Mouse (Mus musculus): Measurements from ENCODE around the gene Rras2. TPM values are rescaled to one million over a fixed set of nuclear protein-coding genes. Genes with fewer than 3 reads are reported as not detected.

Gene Rras2
- total RNA-seq (2021) (10 to 100 TPM; 27.5 TPM), polyA plus RNA-seq (2012; rRNA removed) (14.8 and 24.6 TPM in 2 replicates)
- long read RNA-seq, transcript Rras2-201 (6 exons, 2,275 nt), result major isoform, 22 of 26 reads
- long read RNA-seq, partial matches to known transcripts, result 2 of 26 reads
- long read RNA-seq, other reads (novel, unspliced or antisense), result 2 of 26 reads

DNA sequence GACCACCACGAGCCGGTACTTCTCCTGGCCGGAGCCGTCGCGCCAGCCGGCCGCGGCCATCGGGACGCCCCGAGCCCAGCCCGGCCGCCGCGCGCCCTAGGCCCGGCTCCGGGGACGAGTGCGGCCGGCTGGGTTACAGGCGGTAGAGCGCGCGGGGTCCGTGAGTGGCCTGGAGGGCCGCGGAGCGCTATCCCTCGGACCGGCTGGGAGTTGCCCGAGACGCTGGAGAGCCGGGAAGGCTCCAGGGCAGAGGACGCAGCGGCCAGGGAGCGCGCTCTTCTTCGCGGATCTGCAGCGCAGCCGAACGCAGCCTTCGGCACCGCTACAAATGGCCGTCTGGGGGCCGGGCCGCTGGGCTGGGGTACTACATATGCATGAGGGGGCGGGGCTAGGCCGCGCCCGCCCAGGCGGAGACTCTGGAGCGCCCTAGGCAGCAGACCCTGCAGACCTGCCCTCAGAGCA, at the start of gene Rras2:
TSS of gene Rras2 (minus strand) at position 338 of the 462 bp plus-strand sequence.
- DNase-seq, result peak; percentile 94

DNA sequence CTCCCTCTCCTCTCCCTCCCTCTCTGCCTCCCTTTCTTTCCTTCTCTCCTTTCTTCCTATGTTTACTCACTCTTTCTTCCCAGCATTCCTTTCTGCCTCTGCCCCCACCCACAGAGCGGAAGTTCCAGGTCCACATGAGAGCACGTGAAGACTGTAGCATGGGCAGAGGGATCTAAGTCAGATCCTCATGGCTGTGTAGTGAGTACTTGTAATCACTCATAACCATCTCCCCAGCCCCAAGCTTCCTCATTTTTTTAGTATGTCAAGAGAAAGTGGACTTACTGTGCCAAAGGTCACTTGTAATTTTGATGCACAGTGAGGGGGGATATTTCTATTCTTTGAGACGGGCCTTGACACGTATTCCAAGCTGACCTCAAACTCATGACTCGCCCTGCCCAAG, 45.4 kb upstream of the Rras2 start:
- DNase-seq, result no peak

DNA sequence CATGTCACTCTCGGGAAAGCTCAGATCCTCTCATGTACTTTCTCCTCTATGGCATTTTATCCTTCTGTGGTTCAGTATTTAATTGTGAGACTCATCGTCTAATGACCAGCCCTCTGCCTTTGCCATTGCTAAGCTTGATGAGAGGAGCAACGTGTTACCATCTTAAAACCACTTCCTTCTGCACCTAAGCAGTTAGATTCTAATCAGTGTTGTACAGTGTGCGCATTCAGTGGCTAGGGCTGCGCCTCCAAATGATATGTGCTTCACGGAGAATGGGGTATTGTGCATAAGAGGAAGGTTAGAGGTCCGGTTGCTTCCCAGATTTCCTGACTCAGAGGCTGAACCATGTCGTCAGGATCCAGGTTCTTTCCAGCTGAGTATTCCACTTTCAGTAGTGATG, 43.5 kb upstream of the Rras2 start:
- DNase-seq, result no peak

- DNase-seq, result no peak
Observed at GRCm38 (mm10) chr7:114157716-114158278, 40.2 kb upstream of the Rras2 start.

- DNase-seq, result no peak
Observed at GRCm38 (mm10) chr7:114156364-114156763, 38.8 kb upstream of the Rras2 start.

DNA sequence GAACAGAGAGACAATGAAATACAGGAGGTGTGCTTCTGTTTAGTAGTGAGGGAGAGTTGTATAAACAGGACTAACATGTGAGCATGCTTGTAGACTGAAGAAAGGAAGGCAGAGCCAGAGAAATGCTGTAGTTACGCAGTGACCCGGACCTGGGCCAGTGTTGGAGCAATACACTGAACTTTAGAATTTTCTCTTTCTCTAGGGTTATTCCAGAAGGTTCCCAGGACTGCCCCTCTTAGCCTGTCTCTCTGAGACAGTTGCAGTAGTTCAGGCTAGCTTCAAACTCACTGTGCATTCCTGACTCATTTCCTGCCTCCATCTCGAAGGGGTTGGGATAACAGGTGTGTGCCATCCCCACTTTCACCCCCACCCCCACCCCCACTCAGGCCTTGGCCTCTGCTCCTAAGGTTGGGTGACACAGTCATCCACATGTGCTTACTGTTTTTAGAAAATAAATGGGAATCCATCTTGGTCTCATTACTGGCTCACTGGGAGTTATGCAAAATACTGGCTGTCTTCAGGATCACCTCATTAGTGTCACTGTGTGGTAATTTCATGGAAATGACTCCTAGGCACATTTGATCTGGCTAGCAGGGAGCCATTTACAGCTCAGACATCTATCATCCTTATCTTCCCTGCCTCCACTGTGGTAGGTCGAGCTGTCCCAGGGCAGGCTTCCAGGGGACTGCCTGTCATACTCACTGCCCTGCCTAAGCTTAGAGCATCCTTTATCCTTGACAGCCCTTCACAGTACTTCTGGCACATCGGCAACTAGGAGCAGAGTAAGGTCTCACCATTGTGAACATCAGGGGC, 37.7 kb upstream of the Rras2 start:
- peak; percentile 64 for DNase-seq

DNA sequence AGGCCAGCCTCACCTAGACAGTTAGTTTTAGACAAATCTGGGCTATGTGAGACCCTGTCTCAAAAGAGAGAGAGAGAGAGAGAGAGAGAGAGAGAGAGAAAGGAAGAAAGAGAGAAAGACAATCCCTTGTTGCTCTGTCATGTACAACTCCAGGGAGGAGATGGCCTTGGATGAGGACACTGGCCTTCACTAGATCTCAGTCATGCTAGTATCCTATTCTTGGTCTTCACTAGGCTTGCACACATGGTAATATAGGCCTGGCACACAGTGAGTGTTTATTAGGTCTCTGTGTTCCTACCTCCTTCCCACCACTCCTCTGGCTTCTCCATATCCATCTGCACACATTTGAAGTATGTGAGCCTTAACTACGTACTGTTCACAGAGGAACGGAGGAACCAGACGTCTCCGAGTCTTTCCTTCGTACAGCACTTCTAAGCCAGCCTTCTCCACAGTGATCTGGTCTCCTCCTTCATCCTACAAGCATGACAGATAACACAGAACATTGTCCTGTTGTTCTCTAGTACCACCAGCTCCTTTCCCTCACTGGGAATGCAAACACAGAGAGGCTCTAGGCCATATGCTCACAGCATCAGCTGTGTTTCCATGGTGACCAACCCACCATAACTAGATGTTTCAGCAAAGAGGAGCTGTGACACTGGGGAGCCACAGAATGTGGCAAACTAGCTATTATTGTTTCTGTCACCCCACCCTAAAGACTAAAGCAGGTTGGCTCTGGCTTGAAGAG, 33.6 kb upstream of the Rras2 start:
- peak; percentile 27 for DNase-seq

DNA sequence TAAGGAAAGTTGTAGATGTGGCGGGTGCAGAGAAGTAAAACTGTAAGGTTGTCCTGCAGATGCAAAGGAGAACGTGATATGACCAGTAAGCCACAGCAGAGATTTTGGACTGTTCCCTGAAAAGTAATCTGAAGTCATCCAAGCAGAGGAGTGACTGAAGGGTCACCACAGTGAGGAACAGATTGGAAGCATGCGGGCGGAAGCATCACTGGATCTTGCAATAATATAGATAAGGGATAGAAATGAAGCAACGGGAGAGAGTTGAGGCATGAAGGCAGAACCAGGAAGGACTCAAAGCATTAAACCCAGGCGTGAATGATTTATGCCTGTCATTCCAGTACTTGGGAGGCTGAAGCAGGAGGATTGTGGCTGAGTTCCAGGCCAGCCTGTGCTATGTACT, 32.0 kb upstream of the Rras2 start:
- no peak for DNase-seq

DNA sequence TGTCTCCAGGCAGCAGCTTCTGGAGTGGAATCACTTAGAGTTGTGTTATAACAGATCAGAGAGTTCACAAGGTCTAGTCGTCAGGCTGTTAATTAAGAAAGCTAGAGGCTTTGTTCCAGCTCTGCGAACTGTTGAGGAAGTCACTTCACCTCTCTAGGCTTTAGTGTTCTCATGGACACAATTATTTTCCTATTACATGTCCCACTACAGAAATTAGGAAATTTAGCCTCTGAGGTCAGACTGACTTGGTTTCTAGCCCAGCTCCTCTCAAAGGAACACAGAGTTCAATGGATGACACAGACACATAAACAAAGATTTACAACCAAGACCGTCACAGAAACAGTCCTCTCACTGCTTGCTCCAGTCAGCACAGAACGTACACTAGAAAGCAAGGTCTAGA, 31.6 kb upstream of the Rras2 start:
- peak; percentile 36 for DNase-seq

DNA sequence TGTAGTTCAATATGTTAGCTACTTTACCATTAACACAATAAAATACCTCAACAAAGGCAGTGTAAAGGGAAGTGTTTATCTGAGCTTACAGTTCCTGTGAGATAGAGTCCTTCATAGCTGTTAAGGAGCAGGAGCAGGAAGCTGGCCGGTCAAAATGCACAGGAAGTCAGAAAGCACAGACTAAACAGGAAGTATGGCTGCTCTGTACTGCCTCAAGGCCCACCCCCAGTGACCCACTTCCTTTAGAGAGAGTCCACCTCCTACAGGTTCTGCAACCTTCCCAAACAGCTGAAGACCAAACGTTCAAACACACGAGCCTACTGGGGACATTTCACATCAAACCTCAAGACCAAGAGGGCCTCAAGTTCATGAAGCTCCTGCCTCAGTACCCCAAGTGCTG, 28.3 kb upstream of the Rras2 start:
- DNase-seq, result no peak

GRCm38 (mm10) chr7:114142151-114142798, 24.7 kb upstream of the Rras2 start:
- no peak for DNase-seq

- DNase-seq, result no peak
Observed at GRCm38 (mm10) chr7:114140026-114140425, 22.4 kb upstream of the Rras2 start.

- DNase-seq, result no peak
Observed at GRCm38 (mm10) chr7:114139400-114139799, 21.8 kb upstream of the Rras2 start.

DNA sequence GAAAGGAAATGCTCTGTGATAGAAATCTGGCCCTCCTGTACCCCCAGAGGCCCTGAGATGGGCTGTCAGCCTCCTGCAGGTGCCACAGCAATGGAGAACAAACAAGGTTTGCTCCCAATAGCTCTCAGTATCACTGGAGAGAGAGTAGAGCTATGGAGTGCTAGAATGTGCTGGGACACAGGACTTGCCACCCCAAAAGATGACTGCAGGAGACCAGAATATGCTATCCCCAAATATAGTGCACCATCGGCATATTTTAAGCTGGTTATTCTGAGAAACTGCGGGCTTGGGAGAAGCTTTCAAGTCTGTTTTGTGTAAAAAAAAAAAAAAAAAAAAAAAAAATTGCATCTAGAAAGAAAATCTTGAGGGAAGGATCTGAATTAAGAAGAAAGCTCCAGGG, 20.7 kb upstream of the Rras2 start:
- DNase-seq, result no peak

DNA sequence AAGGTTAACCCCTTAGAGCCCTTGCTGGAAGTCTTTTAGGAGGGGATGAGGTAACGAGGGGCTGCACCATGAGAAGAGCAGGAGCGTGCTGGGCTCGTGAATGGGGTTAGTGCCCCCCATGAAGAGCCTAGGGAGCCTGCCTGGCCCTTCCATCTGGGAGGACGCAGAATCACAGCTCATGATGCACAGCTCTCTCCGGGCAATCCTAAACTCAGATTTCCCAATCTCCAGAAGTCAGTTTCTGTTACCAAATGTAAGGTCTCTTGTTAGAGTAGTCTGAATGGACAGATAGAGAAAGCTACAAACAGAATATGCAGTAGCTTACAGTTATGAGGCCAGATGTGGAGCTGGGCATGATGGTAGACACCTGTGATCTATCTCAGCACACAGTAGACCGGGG, 17.6 kb upstream of the Rras2 start:
- no peak for DNase-seq

DNA sequence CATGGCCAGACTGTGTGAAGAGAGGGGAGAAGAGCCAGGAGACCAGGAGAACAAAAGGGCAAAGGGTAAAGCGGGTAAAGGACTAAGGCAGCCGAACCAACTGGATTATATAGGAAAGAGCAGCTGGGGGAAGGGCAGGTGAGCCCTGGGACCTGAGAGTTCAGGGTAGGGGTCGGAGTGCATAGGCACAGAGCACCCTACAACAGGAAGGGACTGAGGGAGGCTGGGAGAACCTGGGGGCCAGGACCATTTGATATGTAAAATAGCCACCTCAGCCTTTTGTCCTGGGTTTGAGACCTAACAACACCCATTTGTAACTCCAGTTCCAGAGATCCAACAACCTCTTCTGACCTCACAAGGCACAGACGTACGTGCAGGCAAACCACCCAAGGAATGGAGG, 16.4 kb upstream of the Rras2 start:
- no peak for DNase-seq

GRCm38 (mm10) chr7:114132316-114132715, 14.7 kb upstream of the Rras2 start:
- DNase-seq, result no peak

- DNase-seq, result no peak
Observed at GRCm38 (mm10) chr7:114129281-114129680, 11.7 kb upstream of the Rras2 start.

GRCm38 (mm10) chr7:114118180-114118579, 599 bp upstream of the Rras2 start:
- no peak for DNase-seq

GRCm38 (mm10) chr7:114116711-114117351, 750 bp downstream of the Rras2 start:
- peak; percentile 89 for DNase-seq

DNA sequence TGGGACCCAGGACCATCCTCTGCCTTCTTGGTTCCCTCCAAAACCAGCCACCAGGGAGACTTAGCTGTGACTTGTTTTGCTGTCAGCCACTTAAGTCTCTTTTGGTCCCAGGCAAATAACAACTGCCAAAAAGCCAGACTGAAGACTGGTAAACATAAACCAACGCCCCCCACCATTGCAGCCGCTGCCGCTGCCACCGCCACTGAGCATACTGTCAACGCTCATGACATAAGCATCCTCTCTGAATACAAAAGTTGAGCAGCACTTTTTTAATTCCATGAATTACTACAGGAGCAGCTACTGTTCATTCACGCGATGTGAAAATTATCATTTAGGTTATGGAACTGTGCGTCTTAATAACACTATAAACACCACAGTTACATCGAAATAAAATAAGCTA, 1.6 kb downstream of the Rras2 start:
- no peak for DNase-seq

DNA sequence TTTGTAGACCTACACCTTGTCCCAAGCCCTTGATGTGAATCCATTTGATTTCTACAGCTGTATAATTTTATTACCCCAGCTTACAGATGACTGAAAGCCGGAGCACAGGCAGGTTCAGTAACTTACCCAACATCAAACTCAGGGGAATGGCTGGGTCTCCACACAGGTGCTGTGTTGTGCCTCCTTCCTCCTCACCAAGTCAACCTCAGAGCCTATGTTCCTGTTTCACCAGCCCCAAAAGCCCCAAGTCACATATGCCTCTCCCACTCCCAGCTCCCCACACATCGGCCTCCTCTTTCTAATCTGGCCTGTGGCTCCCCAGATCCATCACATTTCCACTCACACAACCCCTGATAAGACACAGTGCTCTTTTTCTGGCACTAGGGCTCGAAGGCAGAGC, 2.6 kb downstream of the Rras2 start:
- DNase-seq, result no peak
